ENCODE assay signal across 8 mouse cellular contexts in genomic region chr11:20915182-20915602, GRCm38 (mm10).
DNase-seq lines count a peak whose midpoint lies in the region; ATAC-seq and TF ChIP-seq lines count a peak whose summit lies in the region.

No protein-coding gene starts in this region.

- H3K27ac ChIP-seq in MEL (ENCODE audit: control insufficient read depth, low read depth, low read length): no peak overlapping the region
- no peak overlapping the region for H3K27ac ChIP-seq in hindbrain, embryonic 11.5 days (ENCODE audit: low read depth, low read length)
- H3K27ac ChIP-seq in layer of hippocampus, adult 2 months: peak overlapping the region; percentile 68
- H3K27ac ChIP-seq in liver, embryonic 15.5 days (replicated peaks): peak overlapping the region; percentile 98
- peak overlapping the region; percentile 73 for H3K27ac ChIP-seq in neural tube, embryonic 13.5 days (replicated peaks)

- TF ChIP-seq CTCF in MEL (IDR thresholded peaks at IDR 0.05 in 2 of 3, conservative IDR thresholded peaks at IDR 0.05 in 1 of 3; ENCODE audit: control insufficient read depth in 1 of 3, insufficient read depth in 1 of 3, low read depth in 2 of 3, low read length in 3 of 3, poor library complexity in 1 of 3, severe bottlenecking in 1 of 3): no peak
- peak; percentile 6; the same call in 1 of the 2 replicates for TF ChIP-seq CTCF in layer of hippocampus, adult 2 months (conservative IDR thresholded peaks at IDR 0.05)

- TF ChIP-seq POLR2A in MEL (IDR thresholded peaks at IDR 0.05; ENCODE audit: control insufficient read depth in 1 of 2, insufficient read depth in 1 of 2, low read depth in 1 of 2, low read length in 2 of 2, poor library complexity in 1 of 2): no peak

- TF ChIP-seq EP300 in MEL (IDR thresholded peaks at IDR 0.05; ENCODE audit: low read depth in 1 of 2, low read length in 2 of 2): no peak

- peak; percentile 36 for DNase-seq in MEL (ENCODE audit: low read depth, low spot score)
- DNase-seq in brain, adult 2 months (ENCODE audit: low read depth, low spot score): peak; percentile 83
- peak; percentile 52 to 69 for DNase-seq in frontal cortex, postnatal 10 days (ENCODE audit: low spot score in 2 of 2)
- peak; percentile 27 for DNase-seq in hindbrain, embryonic 11.5 days (ENCODE audit: low spot score)
- peak; percentile 48 to 71 for DNase-seq in layer of hippocampus, adult 2 months (ENCODE audit: low spot score in 2 of 2)
- no peak for DNase-seq in B cell, adult 2 months

- H3K4me2 ChIP-seq in hindbrain, embryonic 11.5 days (replicated peaks; ENCODE audit: low read depth, low read length): no peak overlapping the region
- peak overlapping the region; percentile 56 for H3K4me2 ChIP-seq in liver, embryonic 15.5 days
- H3K4me2 ChIP-seq in neural tube, embryonic 13.5 days: peak overlapping the region; percentile 25; the same call in 1 of the 2 replicates

- 41% methylated on average over 8 of the region's 8 CpGs for WGBS in hindbrain, embryonic 11.5 days
- 12% methylated on average over 8 of the region's 8 CpGs for WGBS in liver, embryonic 15.5 days (ENCODE audit: insufficient replicate concordance)
- 23% methylated on average over 8 of the region's 8 CpGs for WGBS in neural tube, embryonic 13.5 days

- TF ChIP-seq RAD21 in MEL (IDR thresholded peaks at IDR 0.05; ENCODE audit: low read depth, low read length): no peak

- 0 out of 2 replicates have a peak, but pooled peaks have one; percentile 6 for ATAC-seq in hindbrain, embryonic 11.5 days (ENCODE audit: low FRiP score)
- ATAC-seq in liver, embryonic 15.5 days (ENCODE audit: insufficient read depth): no peak
- ATAC-seq in neural tube, embryonic 13.5 days (ENCODE audit: low read depth): peak; percentile 85

- peaks cover 4 to 22% of the 10 kb centered on the region in 2 experiments for H3K4me1 ChIP-seq in MEL (ENCODE audit: control insufficient read depth in 1 of 2, insufficient read depth in 2 of 2, low read length in 2 of 2)
- H3K4me1 ChIP-seq in hindbrain, embryonic 11.5 days (replicated peaks; ENCODE audit: control insufficient read depth, insufficient read depth, low read length): no peaks in the 10 kb centered on the region
- peaks cover 62% of the 10 kb centered on the region for H3K4me1 ChIP-seq in liver, embryonic 15.5 days (replicated peaks)
- peaks cover 13% of the 10 kb centered on the region for H3K4me1 ChIP-seq in neural tube, embryonic 13.5 days (replicated peaks)

- no peak overlapping the region for H3K4me3 ChIP-seq in MEL (ENCODE audit: control insufficient read depth in 1 of 2, insufficient read depth in 1 of 2, low read depth in 2 of 2, low read length in 2 of 2)
- H3K4me3 ChIP-seq in hindbrain, embryonic 11.5 days (ENCODE audit: low read depth, low read length): no peak overlapping the region
- H3K4me3 ChIP-seq in layer of hippocampus, adult 2 months: peak overlapping the region; percentile 20; the same call in 1 of the 2 replicates
- no peak overlapping the region for H3K4me3 ChIP-seq in liver, embryonic 15.5 days (replicated peaks)
- H3K4me3 ChIP-seq in neural tube, embryonic 13.5 days: no peak overlapping the region

- no peaks in the 10 kb centered on the region for H3K27me3 ChIP-seq in MEL (ENCODE audit: control insufficient read depth in 1 of 2, insufficient read depth in 2 of 2, low read length in 2 of 2)
- H3K27me3 ChIP-seq in hindbrain, embryonic 11.5 days (ENCODE audit: control insufficient read depth, insufficient read depth, low read length): no peaks in the 10 kb centered on the region
- no peaks in the 10 kb centered on the region for H3K27me3 ChIP-seq in liver, embryonic 15.5 days
- no peaks in the 10 kb centered on the region for H3K27me3 ChIP-seq in neural tube, embryonic 13.5 days

- H3K36me3 ChIP-seq in MEL (ENCODE audit: control insufficient read depth in 1 of 2, insufficient read depth in 2 of 2, low read length in 2 of 2): peaks cover 0 to 18% of the 10 kb centered on the region in 2 experiments; a peak in 2 of 4 replicates
- H3K36me3 ChIP-seq in hindbrain, embryonic 11.5 days (ENCODE audit: control insufficient read depth, insufficient read depth, low read length): no peaks in the 10 kb centered on the region
- H3K36me3 ChIP-seq in liver, embryonic 15.5 days (replicated peaks): no peaks in the 10 kb centered on the region
- H3K36me3 ChIP-seq in neural tube, embryonic 13.5 days: no peaks in the 10 kb centered on the region

- H3K9ac ChIP-seq in MEL (ENCODE audit: control insufficient read depth, low read depth, low read length, poor library complexity, severe bottlenecking): no peak overlapping the region
- H3K9ac ChIP-seq in hindbrain, embryonic 11.5 days (ENCODE audit: low read depth, low read length): no peak overlapping the region
- peak overlapping the region; percentile 33; the same call in 1 of the 2 replicates for H3K9ac ChIP-seq in liver, embryonic 15.5 days
- no peak overlapping the region for H3K9ac ChIP-seq in neural tube, embryonic 13.5 days

- H3K79me2 ChIP-seq in MEL (ENCODE audit: control insufficient read depth, insufficient read depth, low read length, poor library complexity): no peaks in the 10 kb centered on the region

- no peaks in the 10 kb centered on the region for H3K9me3 ChIP-seq in MEL (replicated peaks; ENCODE audit: insufficient read depth, low read length)
- no peaks in the 10 kb centered on the region for H3K9me3 ChIP-seq in hindbrain, embryonic 11.5 days (ENCODE audit: control insufficient read depth, low read length)
- H3K9me3 ChIP-seq in liver, embryonic 15.5 days (replicated peaks): no peaks in the 10 kb centered on the region
- no peaks in the 10 kb centered on the region for H3K9me3 ChIP-seq in neural tube, embryonic 13.5 days

TF ChIP-seq in MEL, 35 proteins besides CTCF, POLR2A, EP300 and RAD21:
- TF ChIP-seq ZKSCAN1 (IDR thresholded peaks at IDR 0.05; ENCODE audit: low read depth, low read length): no peak
- no peak for TF ChIP-seq GABPA (IDR thresholded peaks at IDR 0.05; ENCODE audit: low read depth, low read length)
- no peak for TF ChIP-seq NRF1 (IDR thresholded peaks at IDR 0.05; ENCODE audit: insufficient read depth, low read depth, low read length, poor library complexity, severe bottlenecking)
- TF ChIP-seq POLR2AphosphoS5 (IDR thresholded peaks at IDR 0.05; ENCODE audit: borderline replicate concordance, low read depth, low read length): no peak
- TF ChIP-seq USF1 (IDR thresholded peaks at IDR 0.05; ENCODE audit: low read depth, low read length): no peak
- no peak for TF ChIP-seq TAL1 (IDR thresholded peaks at IDR 0.05; ENCODE audit: low read length)
- TF ChIP-seq USF2 (IDR thresholded peaks at IDR 0.05; ENCODE audit: borderline replicate concordance in 1 of 2, insufficient read depth in 1 of 2, low read depth in 1 of 2, low read length in 2 of 2): no peak
- no peak for TF ChIP-seq ZC3H11A (IDR thresholded peaks at IDR 0.05; ENCODE audit: low read depth, low read length)
- no peak for TF ChIP-seq MAZ (IDR thresholded peaks at IDR 0.05; ENCODE audit: low read depth, low read length)
- no peak for TF ChIP-seq MYC (IDR thresholded peaks at IDR 0.05; ENCODE audit: low read depth, low read length)
- TF ChIP-seq NELFE (IDR thresholded peaks at IDR 0.05; ENCODE audit: low read depth, low read length): no peak
- no peak for TF ChIP-seq CHD1 (IDR thresholded peaks at IDR 0.05; ENCODE audit: low read depth, low read length)
- TF ChIP-seq RCOR1 (IDR thresholded peaks at IDR 0.05; ENCODE audit: low read depth, low read length): no peak
- no peak for TF ChIP-seq MXI1 (IDR thresholded peaks at IDR 0.05; ENCODE audit: low read depth, low read length)
- TF ChIP-seq TCF12 (IDR thresholded peaks at IDR 0.05; ENCODE audit: low read depth, low read length): no peak
- TF ChIP-seq CHD2 (IDR thresholded peaks at IDR 0.05; ENCODE audit: low read length): no peak

Comparison
In these comparisons a context has a peak if more than half of its experiments do, and no peak if none do; other contexts are left out.
1. DNase-seq: peak in MEL (single experiment), brain, adult 2 months (single experiment), frontal cortex, postnatal 10 days (2 of 2), hindbrain, embryonic 11.5 days (single experiment) and layer of hippocampus, adult 2 months (2 of 2); none in B cell, adult 2 months (0 of 2).
2. H3K27ac ChIP-seq: peak in layer of hippocampus, adult 2 months (single experiment), liver, embryonic 15.5 days (single experiment) and neural tube, embryonic 13.5 days (single experiment); none in MEL (single experiment) and hindbrain, embryonic 11.5 days (single experiment).